Mouse (Mus musculus): ENCODE results near the gene Mthfs.
"Not testable (repeated sequence)": the region's sequence is repeated elsewhere in the genome, so short reads cannot be mapped to it uniquely, and the experiment has no call there.

DNA sequence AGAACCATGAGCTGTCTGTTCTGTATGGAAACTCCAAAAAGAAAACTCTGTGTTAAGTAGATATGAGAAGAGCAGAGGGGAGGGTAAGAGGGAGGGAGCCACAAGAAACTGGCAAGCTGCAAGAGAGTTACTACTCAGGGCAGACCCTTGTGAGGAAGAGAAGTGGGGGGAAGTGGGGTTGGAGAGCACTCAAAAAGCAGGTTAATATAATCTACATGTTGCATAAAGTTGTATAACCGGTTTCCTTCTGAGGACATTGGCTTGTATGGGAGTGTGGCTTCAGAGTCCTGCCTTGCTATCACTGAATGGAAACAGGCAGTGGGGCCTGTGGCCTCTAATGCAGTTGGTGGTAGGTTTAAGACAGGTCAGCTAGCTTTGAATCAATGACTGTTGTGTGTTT is 13.0 kb upstream of the Mthfs start:
- not testable (repeated sequence) for TF ChIP-seq EP300 (IDR thresholded peaks at IDR 0.05; ENCODE audit: insufficient read depth, low read depth, low read length); CTCF (IDR thresholded peaks at IDR 0.05; ENCODE audit: low read depth, low read length); POLR2A (IDR thresholded peaks at IDR 0.05; ENCODE audit: insufficient read depth, low read length)
